Mouse (Mus musculus): ENCODE measurements around the gene Vdac2.
A peak's percentile ranks its signal among the peaks of the same experiment; 100 is the strongest.

Vdac2 gene

GRCm38 (mm10) chr14:21824938-21825337, at the start of gene Vdac2:
Vdac2 (plus strand) TSS chr14:21825238.
- DNase-seq (ENCODE audit: low spot score in 2 of 2) = no peak

DNA sequence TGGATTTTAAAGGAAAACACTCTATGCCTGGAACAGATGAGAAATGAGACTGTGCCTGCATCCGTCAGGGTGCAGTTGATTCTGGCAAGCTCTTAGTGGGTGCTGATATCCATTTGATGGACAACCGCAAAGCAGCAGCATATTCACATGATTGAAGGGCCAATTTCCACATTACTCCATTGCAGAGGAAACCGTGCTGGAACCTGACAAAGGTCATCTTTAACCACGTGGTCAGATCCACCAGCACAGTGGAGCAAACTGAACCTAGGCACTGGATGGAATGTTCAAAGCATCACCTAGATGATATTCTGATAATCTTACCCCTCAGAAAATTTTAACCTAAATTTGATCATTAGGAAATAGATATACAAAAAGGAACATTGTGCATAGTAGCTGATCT, 48.8 kb upstream of the Vdac2 start:
- no peak for DNase-seq (ENCODE audit: low spot score in 2 of 2)

DNA sequence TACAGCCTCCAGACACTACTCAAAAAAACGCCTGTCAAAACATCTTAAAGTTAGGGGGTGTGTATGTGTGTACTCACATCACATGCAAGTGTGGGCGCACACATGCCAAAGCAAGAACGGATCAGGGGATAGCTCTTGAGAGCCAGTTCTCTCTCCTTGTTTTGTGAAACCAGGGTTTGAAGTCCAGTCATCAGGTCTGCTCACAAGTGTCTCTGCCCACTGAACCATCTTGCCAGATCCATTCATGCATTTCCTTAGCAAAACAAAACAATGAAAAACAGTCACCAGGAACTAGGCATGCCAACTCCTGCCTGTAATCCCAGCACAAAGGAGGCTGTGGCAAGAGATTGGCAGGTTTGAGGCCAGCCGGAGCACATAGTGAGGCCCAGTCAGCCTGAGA, 38.5 kb upstream of the Vdac2 start:
- DNase-seq (ENCODE audit: low spot score in 2 of 2) = no peak

GRCm38 (mm10) chr14:21787374-21787773, 37.7 kb upstream of the Vdac2 start:
- no peak for DNase-seq (ENCODE audit: low spot score in 2 of 2)

DNA sequence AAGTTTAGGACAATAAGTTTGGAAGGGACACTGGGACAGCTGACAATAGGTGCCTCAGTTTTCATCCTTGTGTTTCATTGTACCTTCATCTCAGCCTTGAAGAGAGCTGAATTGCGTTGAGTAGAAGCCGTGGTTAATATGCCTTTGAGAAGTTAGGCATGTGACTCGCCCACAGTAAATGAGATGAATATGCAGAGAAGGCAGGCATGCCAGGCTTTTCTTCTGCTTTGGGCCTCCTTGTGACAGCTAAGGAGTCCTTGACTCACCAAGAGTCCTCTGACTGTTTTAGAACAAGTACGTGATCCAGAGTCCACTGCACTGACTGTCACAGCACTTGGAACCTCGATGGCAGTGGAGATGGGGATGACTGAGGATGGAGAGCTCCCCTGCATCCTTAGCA, 36.9 kb upstream of the Vdac2 start:
- peak; percentile 31 to 65 for DNase-seq (ENCODE audit: low spot score in 2 of 2)

DNA sequence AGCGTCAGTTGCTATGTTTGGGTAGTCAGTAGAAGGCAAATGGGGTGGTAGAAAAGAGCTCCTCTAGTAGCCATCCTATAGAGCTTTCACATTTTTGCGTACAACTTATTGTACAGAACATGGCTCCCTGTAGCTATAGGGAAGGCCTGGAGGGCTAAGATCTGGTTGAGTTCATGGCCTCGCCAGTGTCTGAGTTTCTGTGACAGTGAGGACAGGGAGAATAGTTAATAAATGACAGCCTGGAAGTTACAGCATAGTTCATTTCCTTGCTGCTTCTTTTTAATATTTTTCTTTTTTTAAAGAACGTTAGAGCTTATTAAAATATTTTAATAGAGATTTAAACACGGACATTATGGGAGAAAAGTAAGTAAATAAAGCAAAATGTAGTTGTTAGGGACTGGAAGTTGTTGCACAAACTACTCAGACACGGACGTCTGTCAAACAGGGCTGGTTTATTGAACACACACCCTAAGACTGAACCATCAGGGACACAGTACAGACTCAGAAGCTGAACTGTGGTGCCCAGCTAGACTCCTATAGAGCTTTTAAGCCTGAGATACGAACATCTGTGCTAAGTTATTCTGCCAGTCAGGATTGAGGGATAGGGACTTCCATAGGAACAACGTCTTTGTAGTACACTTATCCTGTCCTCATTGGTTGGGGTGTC, 34.3 kb upstream of the Vdac2 start:
- DNase-seq (ENCODE audit: low spot score in 2 of 2) = no peak

- no peak for DNase-seq (ENCODE audit: low spot score in 2 of 2)
Measured at GRCm38 (mm10) chr14:21791722-21792121, 33.3 kb upstream of the Vdac2 start.

GRCm38 (mm10) chr14:21792250-21792649, 32.8 kb upstream of the Vdac2 start:
- DNase-seq (ENCODE audit: low spot score in 2 of 2) = peak; percentile 46 to 55

DNA sequence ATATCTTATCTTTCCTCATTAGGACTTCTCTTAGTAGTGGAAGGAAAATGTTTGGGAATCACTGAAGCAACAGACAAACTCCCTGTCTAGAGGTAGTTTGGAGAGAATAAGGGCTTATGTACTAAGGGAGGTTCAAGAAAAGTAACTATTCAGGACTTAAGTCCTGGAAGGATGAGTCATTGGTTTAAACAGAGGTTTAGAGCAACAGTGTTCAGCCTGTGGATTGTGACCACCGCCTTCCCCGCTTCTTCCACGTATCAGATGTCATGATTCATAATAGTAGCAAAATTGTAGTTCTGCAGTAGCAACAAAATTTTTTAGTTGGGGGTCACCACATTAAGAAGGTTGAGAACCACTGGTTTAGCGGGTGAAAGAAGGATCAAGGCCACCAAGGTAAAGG, 24.4 kb upstream of the Vdac2 start:
- no peak for DNase-seq (ENCODE audit: low spot score in 2 of 2)

DNA sequence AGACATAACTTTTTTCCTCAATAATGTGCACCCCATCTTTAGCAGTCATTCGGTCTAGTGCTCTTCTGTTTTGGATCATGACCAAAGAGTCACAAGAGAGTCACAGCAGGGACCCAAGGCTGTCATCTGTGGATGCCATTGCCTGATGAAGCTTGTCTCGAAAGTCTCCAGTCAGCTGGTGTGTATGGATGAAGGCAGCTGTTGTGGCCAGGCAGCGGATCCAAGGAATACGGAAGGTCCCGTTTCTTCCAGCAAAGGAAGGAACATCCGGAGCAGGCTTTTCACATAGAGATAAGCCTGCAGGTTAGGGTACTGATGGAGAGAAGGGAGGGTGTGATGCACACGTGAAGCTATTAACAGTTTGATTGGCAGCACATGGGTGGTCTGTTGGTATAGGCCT, 23.4 kb upstream of the Vdac2 start:
- no peak for DNase-seq (ENCODE audit: low spot score in 2 of 2)

- DNase-seq (ENCODE audit: low spot score in 2 of 2) = no peak
Measured at GRCm38 (mm10) chr14:21802543-21803206, 22.4 kb upstream of the Vdac2 start.

- DNase-seq (ENCODE audit: low spot score in 2 of 2) = no peak
Measured at GRCm38 (mm10) chr14:21806203-21806602, 18.8 kb upstream of the Vdac2 start.

GRCm38 (mm10) chr14:21806631-21807160, 18.3 kb upstream of the Vdac2 start:
- DNase-seq (ENCODE audit: low spot score in 2 of 2) = no peak

DNA sequence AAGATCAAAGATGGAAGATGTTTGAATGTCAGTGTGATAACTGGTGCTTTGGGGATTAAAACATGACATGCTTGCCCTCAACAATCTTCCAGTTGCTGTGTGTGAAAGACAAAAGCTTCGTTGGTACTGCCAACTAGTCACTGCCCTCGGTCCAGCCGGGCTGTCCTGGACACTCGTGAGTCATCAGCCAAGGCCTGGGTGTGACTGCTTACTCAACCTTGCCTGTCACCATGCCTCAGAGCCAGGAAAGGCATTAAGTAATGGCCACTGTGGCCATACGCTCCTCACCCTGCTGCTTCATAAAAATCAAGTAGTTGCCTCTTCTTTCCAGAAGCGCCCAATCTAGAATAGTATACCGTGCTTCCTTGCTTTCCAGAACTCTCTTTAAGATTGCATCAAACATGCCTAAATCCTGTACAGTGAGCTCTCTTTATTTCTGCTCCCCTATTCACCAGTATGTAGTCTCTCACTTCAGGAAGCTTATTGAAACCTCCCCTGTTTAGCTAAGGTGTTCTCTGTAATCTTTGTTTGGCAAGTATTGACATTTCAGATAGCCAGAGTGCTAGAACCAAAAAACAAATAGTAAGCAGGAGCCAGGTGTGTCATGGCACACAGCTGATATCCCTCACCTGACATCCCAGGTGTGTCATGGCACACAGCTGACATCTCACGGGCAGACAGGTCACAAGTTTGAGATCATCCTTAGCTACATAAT, 16.7 kb upstream of the Vdac2 start:
- DNase-seq (ENCODE audit: low spot score in 2 of 2) = no peak

GRCm38 (mm10) chr14:21809418-21809817, 15.6 kb upstream of the Vdac2 start:
- no peak for DNase-seq (ENCODE audit: low spot score in 2 of 2)

GRCm38 (mm10) chr14:21811301-21811700, 13.7 kb upstream of the Vdac2 start:
- DNase-seq (ENCODE audit: low spot score in 2 of 2) = no peak

GRCm38 (mm10) chr14:21811744-21812393, 13.2 kb upstream of the Vdac2 start:
- DNase-seq (ENCODE audit: low spot score in 2 of 2) = no peak

DNA sequence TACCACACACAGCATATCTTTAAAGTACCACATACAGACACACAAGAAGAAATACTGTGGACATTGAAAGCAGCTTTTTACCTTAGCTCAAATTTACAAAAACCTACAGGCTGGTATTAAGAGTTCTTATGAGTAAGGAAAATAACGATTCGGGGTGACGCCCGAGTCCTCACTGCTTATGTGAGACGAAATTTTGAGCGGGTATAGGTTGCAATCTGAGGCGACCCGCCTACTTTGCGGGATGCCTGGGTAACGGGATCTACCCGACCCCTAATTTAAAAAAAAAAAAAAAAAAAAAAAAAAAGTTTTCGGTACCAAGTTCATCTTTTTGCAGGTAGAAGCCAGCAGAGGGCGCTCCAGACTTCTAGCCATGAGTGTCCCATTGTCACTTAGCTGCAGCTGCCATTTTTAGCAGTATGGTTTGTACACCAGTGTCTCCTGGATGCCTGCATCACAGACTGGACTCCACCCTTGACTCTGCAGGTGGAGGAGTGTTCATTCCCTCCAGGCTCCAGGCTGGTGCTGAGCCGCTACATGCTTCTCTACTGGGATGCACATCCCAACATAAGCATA, 12.4 kb upstream of the Vdac2 start:
- peak; percentile 34 to 41 for DNase-seq (ENCODE audit: low spot score in 2 of 2)

DNA sequence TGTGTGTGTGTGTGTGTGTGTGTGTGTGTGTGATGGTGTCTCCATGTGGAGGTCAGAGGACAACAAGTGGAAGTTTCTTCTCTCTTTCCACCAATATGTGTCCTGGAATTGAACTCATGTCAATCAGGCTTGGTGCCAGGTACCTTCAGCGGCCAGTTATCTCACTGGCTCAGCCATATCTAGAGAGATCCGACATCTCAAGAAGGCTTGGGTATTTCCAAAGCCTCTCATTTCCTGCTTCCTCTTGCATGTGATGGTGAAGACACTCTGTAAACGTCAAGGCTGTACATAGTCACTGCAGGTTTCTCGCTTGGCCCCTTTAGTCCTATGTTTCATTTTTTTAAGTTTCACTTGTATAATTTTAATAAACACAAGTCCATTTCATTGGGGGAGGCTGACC, 11.8 kb upstream of the Vdac2 start:
- no peak for DNase-seq (ENCODE audit: low spot score in 2 of 2)

- no peak for DNase-seq (ENCODE audit: low spot score in 2 of 2)
Measured at GRCm38 (mm10) chr14:21813847-21814246, 11.2 kb upstream of the Vdac2 start.

DNA sequence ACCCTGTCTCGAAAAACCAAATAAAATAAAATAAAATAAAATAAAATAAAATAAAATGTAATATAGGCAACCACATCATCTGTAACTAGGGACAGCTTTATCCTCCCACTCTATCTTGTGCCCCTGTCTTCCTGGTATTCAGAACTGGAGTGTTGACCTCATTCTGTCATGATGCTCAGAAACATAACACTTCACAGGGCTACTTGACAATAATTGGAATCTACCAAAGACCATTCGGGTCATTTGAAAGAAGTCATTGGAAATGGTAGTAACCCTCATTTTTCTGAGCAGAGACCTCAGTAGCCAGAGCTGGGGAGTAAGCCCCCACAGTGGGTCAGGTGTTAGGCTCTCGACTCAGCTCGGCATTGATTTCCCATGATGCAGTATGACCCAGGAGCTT, 10.4 kb upstream of the Vdac2 start:
- DNase-seq (ENCODE audit: low spot score in 2 of 2) = no peak

DNA sequence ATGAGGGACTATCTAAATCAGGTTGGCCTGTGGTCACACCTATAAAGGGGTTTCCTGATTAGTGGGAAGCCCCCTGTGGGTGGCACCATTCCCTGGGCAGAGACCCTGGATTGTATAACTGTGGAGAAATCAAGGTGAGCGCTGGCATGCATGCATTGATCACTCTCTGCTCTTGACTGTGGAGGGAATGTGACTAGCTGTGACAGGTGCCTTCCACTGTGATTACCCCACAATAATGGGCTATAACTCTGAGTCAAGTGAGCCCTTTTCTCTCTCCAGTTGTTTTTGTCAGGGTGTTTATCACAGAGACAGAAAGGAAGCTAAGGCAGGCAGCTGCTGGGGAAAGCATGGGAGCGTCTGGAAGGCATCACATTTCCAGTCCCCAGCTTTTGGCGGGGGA, 8.8 kb upstream of the Vdac2 start:
- no peak for DNase-seq (ENCODE audit: low spot score in 2 of 2)

Data from frontal cortex, postnatal 36 days (tissue).